Mouse (Mus musculus) embryo, embryonic 11.5 days (tissue): ENCODE measurements around the gene Tubgcp3.
A peak's percentile ranks its signal among the peaks of the same experiment; 100 is the strongest.
"Not testable (repeated sequence)": the region's sequence is repeated elsewhere in the genome, so short reads cannot be mapped to it uniquely, and the experiment has no call there.

Experiments used
- DNase-seq: peaks from one replicate; pipeline ENCODE4 v3.0.0-alpha.2; 2012; ENCODE audit warnings: low read depth, low spot score

The Tubgcp3 gene

DNA sequence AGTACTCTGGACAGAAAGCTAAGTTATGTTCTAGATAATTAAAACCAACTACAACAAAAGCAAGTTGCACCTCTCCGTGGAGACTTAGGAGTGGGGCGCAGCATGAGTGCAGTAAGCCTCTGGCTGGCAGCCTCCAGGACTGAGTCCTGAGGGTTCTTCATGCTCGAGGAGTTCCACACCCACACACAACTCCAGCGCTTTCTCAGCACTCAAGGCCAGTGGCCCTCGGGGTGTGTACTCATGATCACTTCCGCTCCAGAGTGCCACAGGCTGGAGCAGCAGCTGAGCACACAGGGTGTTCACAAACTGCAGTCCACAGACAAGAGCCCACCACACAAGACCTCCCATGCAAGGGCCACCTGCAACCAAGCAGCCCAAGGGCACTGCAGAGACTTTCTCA is 30.5 kb downstream of the Tubgcp3 start:
- no peak for DNase-seq

DNA sequence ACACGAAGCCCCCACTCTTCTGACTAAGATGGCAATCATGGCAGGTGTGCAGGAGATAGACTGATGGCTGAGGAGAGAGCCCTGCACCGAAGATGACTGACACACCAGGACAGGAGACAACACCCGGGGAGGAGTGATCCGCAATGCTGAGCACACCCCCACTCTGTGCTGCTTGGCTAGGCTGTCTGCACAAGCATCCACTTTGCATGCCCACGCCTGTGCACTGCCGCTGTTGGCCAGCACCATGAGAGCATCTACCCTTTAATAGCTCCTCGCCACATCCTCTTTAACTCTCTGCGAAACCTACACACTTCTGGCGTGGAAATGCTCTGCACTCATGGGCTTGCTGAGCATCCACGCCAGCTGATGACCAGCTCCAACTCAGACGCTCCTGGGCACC is 33.6 kb downstream of the Tubgcp3 start:
- DNase-seq, result no peak

DNA sequence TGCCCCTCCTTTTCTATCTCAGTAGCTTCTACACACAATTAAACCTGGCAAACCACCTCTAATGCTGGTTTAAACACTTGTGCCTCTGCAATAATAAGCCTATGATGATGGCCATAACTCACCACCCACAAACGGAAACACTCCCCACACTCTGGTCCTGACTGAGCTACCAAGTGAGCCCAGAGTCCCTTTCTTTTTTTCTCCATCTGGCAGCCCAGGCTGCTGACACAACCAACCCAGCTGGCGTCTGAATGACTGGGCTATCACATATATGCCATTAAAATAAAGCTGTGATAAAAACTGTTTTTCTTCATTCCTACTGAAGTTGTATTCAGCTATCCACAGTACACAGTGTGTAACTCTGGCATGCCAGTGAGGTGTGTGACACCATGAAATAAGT is 36.7 kb downstream of the Tubgcp3 start:
- DNase-seq, result no peak

GRCm38 (mm10) chr8:12629079-12629478 is 43.0 kb downstream of the Tubgcp3 start:
- peak; percentile 22 for DNase-seq

DNA sequence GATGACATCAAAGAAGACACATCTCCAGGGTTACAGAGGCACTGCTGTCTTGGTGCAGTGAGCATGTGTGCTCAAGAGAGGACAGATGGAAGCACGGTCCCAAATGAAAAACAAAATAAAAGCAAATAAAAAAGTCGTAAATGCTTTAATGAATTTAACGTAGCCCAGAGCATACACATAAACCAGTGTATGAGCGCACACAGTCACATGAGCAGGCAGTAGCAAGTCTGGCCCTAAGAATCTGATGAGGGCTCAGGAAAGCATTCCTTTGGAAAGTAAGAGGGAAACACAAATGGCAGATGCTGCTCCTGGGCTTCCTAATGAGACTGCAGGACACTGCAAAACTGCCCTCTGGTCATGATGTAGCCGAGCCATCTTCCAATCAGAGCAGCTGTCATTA is 46.2 kb downstream of the Tubgcp3 start:
- DNase-seq, result no peak

GRCm38 (mm10) chr8:12621550-12622222 is 50.4 kb downstream of the Tubgcp3 start:
- DNase-seq, result no peak

DNA sequence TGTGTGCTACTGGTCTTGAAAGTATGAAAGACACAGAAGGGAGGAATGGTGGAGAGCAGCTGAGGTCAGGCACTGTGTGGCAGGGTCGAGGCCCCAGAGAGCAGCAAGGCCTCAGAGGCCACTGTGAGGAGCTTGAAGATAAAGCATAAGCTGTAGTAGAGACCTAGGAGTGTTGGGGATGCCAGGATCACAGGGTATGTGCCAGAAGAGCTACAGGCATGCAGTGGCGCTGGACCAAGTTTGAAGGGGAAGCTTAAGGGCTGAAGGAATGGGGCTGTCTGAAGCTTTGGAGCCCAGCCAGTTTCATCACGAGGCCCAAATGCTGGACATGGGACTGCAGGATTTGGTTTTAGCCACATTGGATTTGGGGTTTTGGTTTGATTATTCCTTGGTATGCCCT is 54.7 kb downstream of the Tubgcp3 start:
- DNase-seq, result not testable (repeated sequence)

- no peak for DNase-seq
Observed at GRCm38 (mm10) chr8:12613201-12613600, 58.8 kb downstream of the Tubgcp3 start.

DNA sequence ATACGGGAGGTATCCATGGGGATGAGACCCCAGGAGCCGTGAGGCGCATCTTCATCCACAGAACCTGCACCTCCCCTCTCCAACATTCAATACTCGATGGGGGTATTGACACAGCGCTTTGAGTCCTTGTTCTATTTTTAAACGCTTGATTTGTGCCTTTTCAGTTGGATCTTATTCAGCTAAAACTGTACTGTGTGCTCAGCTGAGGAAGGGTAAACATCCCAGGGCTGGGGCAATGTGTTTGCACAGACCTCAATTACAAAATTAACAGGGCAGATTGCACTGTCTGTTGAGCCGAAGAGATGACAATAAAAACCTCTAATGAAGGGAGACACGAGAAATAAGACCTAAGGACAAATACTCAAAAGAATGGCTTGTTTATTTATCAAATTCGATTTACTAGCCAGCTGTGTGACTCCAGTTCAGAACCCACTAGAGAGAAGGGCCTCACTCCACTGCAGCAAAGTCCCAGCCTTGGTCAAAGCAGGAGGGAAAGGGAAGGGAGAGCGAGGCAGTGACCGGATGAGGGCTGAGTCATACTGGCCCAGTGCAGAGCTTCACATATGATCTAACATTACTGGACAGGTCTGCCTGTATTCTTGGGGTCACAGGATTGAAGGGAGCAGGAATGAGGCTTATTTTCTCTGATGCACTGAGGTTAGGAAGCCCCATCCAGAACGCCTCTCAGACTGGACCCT is 62.1 kb downstream of the Tubgcp3 start:
- no peak for DNase-seq

DNA sequence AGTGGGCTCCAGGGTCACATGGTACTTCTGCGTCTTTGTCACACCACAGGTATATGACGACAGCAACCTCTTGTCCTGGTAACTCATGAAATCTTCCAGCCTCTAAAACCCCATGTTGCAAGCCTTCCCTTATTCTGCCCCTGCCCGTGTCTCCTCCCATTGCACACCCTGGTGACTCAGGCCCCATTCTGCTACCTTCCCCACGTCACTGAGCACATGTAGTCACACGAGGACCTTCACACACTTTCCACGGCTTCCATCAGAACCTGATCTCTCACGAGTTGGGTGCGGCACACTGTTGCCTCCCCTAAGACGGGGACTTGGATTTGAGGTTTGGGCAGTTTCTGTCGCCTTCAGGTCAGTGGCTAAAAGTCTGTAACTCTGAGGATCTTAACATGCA is 63.2 kb downstream of the Tubgcp3 start:
- DNase-seq, result no peak

DNA sequence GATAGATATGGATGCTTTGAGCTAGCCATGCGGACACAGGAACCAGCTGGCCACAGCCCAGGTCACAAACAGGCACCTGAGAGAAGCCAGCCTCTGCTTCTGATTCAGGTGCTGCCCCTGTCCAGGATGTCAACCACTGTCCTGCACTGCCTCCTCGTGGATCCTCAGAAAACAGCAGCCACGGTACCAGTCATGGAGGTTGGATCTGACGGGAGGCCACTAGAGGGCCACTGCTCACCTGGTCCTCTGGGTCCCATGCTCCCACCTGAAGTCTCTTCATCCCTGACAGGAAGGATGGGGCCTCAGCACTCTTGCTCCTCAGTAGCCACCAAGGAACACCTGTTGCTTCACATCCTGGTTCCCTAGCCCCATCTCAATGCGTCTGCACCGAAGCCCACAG is 64.8 kb downstream of the Tubgcp3 start:
- DNase-seq, result peak; percentile 56

- no peak for DNase-seq
Observed at GRCm38 (mm10) chr8:12583785-12584184, 88.3 kb downstream of the Tubgcp3 start.

- DNase-seq, result not testable (repeated sequence)
Observed at GRCm38 (mm10) chr8:12579339-12579999, 92.6 kb downstream of the Tubgcp3 start.

GRCm38 (mm10) chr8:12576739-12577138 is 95.3 kb downstream of the Tubgcp3 start:
- DNase-seq, result no peak

DNA sequence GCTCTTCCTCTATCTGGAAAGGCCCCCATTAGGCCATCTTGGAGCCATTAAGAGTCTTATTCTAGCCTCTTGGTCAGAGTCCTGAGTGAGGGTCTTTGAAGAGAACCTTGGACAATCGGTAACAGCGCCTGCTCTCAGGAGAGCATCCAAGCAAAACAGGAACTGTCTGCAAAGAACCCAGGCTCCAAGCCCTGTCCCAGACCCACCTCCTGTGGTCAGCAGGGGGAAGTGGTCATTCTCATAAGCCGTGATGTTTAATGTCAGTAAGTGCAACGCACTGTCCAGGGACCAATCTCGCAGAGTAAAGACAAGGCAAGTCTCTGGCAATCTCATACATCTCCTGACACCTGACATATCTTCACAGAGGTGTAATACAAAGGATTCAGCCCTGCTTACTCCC is 96.0 kb downstream of the Tubgcp3 start:
- DNase-seq, result no peak

GRCm38 (mm10) chr8:12572814-12573534 is 99.1 kb downstream of the Tubgcp3 start, which contains the start of gene Spaca7:
Spaca7 (plus strand) TSS chr8:12573029.
- no peak for DNase-seq

- no peak for DNase-seq
Observed at GRCm38 (mm10) chr8:12566509-12566908, 105.5 kb downstream of the Tubgcp3 start.

- no peak for DNase-seq
Observed at GRCm38 (mm10) chr8:12565488-12565887, 106.6 kb downstream of the Tubgcp3 start.

- DNase-seq, result peak; percentile 53
Observed at GRCm38 (mm10) chr8:12564307-12564706, 107.7 kb downstream of the Tubgcp3 start.
